Mouse (Mus musculus): ENCODE data around the gene Ppm1b.

Ppm1b gene

DNA sequence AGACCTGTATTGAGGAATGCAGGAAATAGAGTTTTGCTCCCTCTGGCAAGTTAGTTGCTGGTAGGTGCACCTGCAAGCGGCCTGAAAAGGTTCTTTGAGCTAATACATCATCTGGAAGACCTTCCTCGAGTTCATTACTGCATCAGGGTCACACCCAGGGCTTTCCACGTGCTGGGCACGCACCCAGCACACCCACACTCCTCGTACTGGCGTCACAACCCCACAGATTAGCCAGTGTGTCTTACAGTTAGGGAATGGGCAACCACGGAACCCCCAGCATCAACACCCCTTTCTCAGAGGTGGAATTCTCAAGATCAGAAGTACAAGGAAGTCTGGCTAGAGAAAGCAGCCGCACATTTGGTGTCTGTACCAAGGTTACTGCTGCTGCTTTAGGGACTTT, 67.7 kb downstream of the Ppm1b start:
- DNase-seq (ENCODE audit: low read depth), result no peak

- no peak for DNase-seq (ENCODE audit: low read depth)
Measured at GRCm38 (mm10) chr17:85025151-85025550, 68.6 kb downstream of the Ppm1b start.

GRCm38 (mm10) chr17:85026436-85026835, 69.9 kb downstream of the Ppm1b start:
- DNase-seq (ENCODE audit: low read depth), result no peak

- DNase-seq (ENCODE audit: low read depth), result no peak
Measured at GRCm38 (mm10) chr17:85027247-85027646, 70.7 kb downstream of the Ppm1b start.

DNA sequence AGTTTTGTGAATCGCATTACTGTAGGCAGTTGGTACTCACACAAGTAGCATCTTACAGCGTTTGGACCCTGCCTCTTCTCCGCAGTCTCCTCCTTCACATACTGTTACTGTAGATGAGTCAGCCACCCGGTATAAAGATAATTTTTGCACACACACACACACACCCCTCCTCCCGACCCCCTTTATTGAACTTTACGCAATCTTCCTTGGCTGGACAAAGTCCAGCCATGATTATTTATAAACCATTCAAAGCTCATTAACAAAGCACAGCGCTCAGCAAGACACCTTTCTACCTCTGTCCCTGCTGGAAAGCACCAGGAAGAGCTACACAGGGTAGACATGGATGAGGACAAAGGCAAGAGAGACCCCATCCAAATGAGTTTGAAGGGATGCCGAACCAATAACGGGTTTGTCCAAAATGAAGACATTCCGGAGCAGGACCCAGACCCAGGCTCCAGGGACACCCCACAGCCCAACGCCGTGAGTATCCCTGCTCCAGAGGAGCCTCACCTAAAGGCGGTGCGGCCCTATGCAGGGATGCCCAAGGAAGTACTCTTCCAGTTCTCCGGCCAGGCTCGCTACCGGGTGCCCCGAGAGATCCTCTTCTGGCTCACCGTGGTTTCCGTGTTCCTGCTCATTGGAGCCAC, 71.7 kb downstream of the Ppm1b start, which contains the start of gene Slc3a1:
Gene Slc3a1 (plus strand): TSS at position 284 of the 647 bp plus-strand sequence.
- no peak for DNase-seq (ENCODE audit: low read depth)

- DNase-seq (ENCODE audit: low read depth), result no peak
Measured at GRCm38 (mm10) chr17:85028797-85029196, 72.3 kb downstream of the Ppm1b start.

DNA sequence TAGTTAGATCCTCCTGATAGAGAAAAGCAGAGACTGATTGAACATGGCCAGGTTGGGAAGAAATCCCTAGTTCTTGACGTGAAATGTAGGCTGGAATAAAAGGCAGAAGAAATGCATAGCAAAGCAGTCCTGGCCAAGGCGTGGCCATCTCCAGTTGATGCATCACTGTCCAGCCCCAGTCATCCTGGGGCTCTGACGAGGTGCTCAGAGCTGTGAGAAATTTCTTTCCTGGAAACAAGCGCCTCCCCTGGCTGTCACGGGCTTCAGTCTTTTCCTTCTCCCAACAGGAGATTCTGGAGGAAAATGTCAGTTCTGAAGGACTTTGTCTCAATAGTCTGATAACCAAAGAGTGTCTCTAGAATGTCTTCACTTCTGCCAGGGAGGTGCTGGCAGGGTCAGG, 74.1 kb downstream of the Ppm1b start:
- no peak for DNase-seq (ENCODE audit: low read depth)

- no peak for DNase-seq (ENCODE audit: low read depth)
Measured at GRCm38 (mm10) chr17:85033087-85033486, 76.5 kb downstream of the Ppm1b start.

DNA sequence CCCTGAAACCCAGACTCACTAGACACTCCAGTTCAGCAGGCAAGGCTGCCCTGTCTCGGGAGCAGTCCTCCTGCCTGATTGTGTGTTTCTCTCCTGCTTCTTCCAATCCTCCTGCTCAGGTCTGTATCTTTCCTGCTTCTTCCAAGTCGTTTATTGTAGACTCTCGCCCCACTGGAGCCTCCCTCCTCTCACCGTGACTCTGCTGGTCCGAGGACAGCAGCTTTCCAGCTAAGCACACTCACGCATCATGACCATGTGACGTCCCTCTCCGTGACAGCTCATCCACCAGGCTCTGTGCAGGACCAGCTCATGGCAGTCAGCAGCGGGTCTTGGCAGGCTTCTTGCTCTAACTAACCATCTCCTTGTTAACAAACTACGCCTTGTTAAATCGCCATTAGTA, 77.5 kb downstream of the Ppm1b start:
- DNase-seq (ENCODE audit: low read depth), result no peak

- no peak for DNase-seq (ENCODE audit: low read depth)
Measured at GRCm38 (mm10) chr17:85037855-85038254, 81.3 kb downstream of the Ppm1b start.

GRCm38 (mm10) chr17:85038311-85038710, 81.8 kb downstream of the Ppm1b start:
- DNase-seq (ENCODE audit: low read depth), result no peak

GRCm38 (mm10) chr17:85038761-85039160, 82.2 kb downstream of the Ppm1b start:
- DNase-seq (ENCODE audit: low read depth), result no peak

DNA sequence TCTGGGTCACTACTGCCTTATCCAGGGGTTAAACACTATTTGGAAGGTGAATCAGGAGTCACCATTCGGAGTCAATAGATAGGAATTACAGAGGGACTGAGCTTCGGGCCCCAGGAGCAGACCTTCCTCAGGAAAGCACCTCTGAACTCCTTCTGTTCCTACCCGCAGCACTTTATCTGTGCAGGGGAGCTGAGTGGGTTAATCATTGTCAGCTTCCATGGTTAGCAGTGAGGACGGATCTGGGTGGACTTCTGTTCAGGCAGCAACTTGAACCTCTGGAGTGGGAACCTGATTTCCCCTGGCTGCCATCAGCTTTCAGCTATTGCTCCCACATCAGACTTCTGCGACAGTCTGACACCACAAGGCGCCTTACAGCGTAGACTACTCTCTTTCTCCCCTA, 84.4 kb downstream of the Ppm1b start:
- no peak for DNase-seq (ENCODE audit: low read depth)

DNA sequence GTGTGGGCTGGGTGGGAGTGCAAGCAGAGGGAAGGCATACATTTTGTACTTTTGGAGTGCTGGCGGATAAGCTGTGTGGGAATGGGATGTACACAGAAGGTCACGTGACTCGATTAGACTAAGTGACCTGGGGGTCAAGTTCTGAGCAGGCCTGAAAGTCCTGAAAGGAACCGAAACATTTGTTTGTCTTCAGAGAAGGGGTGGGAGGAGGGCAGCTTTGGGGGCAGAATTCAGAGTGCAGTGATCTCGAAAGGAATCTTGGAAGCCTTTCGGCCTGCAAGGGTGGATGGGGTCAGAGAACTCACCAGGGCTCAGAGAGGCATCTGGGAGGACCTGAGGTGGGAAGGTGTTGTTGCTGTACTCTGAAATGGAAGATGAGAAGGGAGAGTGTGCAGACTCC, 85.9 kb downstream of the Ppm1b start:
- DNase-seq (ENCODE audit: low read depth), result no peak

DNA sequence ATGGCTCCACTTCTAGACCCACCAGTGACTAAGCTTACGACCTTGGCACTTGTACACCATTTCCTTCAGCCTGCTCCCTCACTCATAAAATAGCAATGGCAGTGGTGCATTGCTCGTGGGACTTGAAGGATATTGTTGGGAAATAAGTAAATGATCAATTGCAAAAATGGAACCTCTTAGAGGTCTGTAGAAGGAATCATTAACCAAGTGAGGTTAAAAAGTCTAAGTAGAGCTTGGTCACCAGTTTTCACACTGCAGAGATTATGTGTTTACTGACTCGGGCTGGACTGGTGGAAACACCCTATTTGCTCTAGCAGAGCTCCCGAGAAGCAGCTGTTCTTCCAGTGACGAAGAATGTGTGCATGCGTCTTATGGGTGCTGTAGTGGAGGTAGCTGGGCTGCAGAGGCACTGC, 86.9 kb downstream of the Ppm1b start:
- no peak for DNase-seq (ENCODE audit: low read depth)

DNA sequence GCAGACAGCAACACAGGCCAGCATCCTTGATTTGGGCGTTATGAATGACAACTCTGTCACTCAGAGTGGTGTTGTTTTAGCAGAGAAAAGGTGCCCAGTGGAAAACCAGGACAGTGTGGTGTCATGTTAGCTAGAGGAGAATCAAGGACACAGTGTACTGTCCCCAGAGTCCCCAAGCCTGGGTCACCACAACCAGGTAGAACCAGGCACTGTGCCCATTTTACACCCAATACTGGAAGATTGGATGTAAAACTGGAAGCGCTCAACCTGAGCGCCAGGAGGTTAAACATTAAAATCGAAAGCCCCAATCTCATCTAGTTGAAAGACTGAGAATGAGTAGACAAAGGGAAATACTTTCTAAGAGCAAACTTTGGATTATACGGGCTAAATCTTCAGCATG, 87.9 kb downstream of the Ppm1b start:
- DNase-seq (ENCODE audit: low read depth), result no peak

DNA sequence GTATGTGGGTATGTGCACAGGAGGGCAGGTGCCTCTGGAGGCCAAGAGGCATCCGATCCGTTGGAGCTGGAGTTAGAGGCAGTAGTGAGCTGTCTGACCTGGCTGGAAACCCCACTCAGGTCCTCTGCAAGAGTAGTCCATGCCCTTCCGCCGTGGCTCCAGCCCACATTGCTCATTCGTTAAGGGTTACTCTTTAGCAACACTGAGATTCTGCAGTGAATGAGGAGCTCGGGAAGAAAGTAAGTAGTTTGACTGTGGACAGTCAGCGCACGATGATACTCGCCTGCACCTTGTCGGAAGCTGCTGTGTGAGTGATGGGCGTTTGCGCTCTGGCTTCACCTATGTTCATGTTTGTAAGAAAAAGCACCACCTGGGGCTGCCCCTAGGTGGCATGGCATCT, 88.6 kb downstream of the Ppm1b start:
- no peak for DNase-seq (ENCODE audit: low read depth)

- no peak for DNase-seq (ENCODE audit: low read depth)
Measured at GRCm38 (mm10) chr17:85048379-85048778, 91.8 kb downstream of the Ppm1b start.

GRCm38 (mm10) chr17:85058276-85058675, 101.7 kb downstream of the Ppm1b start:
- no peak for DNase-seq (ENCODE audit: low read depth)

- DNase-seq (ENCODE audit: low read depth), result no peak
Measured at GRCm38 (mm10) chr17:85059136-85059535, 102.6 kb downstream of the Ppm1b start.

DNA sequence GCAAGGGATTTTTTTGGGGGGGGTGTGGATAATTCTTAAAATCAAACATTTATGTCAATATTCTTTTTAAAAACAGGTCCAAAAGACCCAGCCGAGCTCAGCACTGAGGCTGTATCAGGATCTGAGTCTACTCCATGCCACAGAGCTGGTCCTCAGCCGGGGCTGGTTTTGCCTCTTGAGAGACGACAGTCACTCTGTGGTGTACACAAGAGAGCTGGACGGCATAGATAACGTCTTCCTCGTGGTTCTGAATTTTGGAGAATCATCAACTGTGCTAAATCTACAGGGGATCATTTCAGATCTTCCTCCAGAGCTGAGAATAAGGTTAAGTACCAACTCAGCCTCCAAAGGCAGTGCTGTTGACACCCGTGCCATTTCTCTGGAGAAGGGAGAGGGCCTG, 107.0 kb downstream of the Ppm1b start:
- no peak for DNase-seq (ENCODE audit: low read depth)

DNA sequence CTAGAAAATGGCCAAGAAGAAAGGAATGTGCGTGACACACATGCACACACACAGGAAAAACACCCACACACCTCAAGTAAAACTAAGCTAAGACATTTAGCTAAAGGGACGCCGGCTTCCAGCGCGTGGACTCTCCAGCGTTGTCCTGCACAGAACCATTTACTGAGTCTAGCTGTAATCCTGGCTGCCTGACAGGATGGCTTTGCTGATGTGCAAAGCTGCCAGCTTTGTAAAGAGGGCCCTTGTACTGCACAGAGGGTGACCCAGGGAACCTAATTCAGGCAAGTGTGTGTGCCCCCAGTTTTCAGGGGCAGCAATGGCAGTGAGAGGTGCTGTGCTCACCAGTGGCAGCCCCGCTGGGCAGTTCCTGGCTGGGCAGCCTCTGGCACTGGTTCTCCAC, 110.8 kb downstream of the Ppm1b start:
- DNase-seq (ENCODE audit: low read depth), result no peak

DNA sequence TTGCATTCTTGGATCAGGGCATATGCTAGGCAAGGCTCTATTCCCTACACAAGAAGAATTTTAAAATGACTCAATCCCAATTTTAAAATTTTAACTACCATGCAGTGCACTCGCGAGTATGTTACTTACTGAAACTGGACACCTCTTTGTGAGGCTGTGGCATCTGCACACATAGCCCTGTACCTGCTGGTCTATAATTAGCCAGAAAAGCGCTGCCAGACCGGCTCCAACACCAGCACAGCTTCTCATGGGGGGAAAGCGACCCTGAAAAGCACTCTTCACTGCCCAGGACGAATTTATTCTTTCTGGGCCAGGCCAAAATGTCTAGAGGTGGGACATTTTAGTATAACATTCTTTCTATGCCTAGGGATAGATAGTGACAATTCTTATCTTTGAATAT, 114.1 kb downstream of the Ppm1b start:
- no peak for DNase-seq (ENCODE audit: low read depth)

DNA sequence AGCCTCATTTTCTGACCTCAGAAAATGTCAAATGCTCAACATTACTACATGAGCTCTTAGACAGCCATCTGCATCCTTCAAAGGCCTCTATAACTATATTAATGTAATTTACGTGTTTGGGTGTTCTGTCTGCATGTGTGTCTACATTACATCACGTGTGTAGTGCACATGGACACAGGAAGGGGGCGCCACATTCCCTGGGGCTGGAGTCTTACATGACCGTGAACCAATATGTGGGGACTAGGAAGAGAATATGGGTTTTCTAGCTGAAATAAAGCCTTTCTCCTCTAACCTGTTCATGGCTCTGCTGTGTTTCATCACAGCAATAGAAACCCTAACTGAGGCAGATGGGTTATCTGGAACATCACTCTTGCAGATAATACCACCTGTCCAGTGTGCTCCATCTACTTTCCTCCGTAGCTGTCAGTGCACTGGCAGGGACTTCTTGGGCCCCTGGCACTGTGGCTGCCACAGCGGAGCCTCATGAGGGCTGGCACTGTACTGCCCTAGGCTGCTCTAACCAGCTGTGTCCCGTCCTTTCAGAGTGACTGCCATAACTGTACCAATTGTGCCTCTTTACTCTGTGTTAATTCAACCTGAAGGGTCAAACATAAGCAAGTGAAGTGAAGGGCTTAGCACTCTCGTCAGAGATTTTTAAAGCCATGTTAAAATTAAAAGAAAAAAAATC, 114.7 kb downstream of the Ppm1b start:
- no peak for DNase-seq (ENCODE audit: low read depth)

Measured in 416B (cell line).